Mouse (Mus musculus) Patski (cell line): ENCODE data around the gene Donson. TPM values are rescaled to one million over a fixed set of nuclear protein-coding genes. Genes with fewer than 3 reads are reported as not detected.
A peak's percentile ranks its signal among the peaks of the same experiment; 100 is the strongest.

Experiments
- ATAC-seq: fragments of 100-300 bp; one replicate; pipeline ENCODE4 v1.8.0; 2021
- CTCF ChIA-PET: fragments of 350-600 bp; sonication (Branson Sonifier 250); formaldehyde crosslinking; loops from one replicate; lab custom pipeline; 2022; ENCODE audit warnings: inconsistent platforms; lab: Charles Lee
- POLR2A ChIA-PET: fragments of 350-600 bp; sonication (Branson Sonifier 250); formaldehyde crosslinking; loops from one replicate; lab custom pipeline; 2022; ENCODE audit warnings: antibody characterized with exemption, inconsistent platforms; lab: Charles Lee
- DNase-seq: peaks from one replicate; pipeline ENCODE4 v3.0.0-alpha.2; 2011; ENCODE audit warnings: low read depth, low spot score
- H3K27me3 ChIP-seq: fragments of 371-371 bp; one replicate; pipeline ENCODE4 v1.5.1; 2021
- CTCF ChIP-seq: fragments of 100-300 bp; IDR thresholded peaks from one replicate; pipeline ENCODE4 v1.5.1; 2021
- in situ Hi-C: fragments of 300-500 bp; cut with MboI; formaldehyde crosslinking; loops from 3 replicates; pipeline ENCODE4 v1.11.1; 2018; ENCODE audit warnings: low pct_unique_long_range_greater_than_20kb, mixed read lengths
- polyA plus RNA-seq: library from polyadenylated mRNA; unstranded; gene quantifications from one replicate; pipeline ENCODE4 v1.2.3, GENCODE M21; 2021

Donson gene
- polyA plus RNA-seq, 1 experiment from 2014 or later = 11.7 TPM

- in situ Hi-C loops = no loop called here
- ATAC-seq (no peak), DNase-seq (no peak)
- no peaks in the 10 kb centered on the region for H3K27me3 ChIP-seq
- ChIA-PET CTCF (no interaction called here), POLR2A (no interaction called here)
- no peak for TF ChIP-seq CTCF
Observed at GRCm38 (mm10) chr16:91689791-91690190, 1.2 kb upstream of the Donson start.

GRCm38 (mm10) chr16:91688023-91688618 is 449 bp downstream of the Donson start:
- no peak for DNase-seq

GRCm38 (mm10) chr16:91686369-91686768 is 2.2 kb downstream of the Donson start:
- ChIA-PET CTCF (interaction anchor here (1.4 kb wide), 1 partner anchor 20 kb away, joined by 3 read pairs; no protein-coding TSS in a partner anchor), POLR2A (no interaction called here)
- in situ Hi-C loops = no loop called here
- ATAC-seq = no peak
- no peaks in the 10 kb centered on the region for H3K27me3 ChIP-seq
- TF ChIP-seq CTCF = no peak
- DNase-seq = no peak

More at GRCm38 (mm10) chr16:91688023-91688618, 449 bp downstream of the Donson start:
- H3K27me3 ChIP-seq = no peaks in the 10 kb centered on the region
- peak; percentile 41 for ATAC-seq
- TF ChIP-seq CTCF = no peak
- POLR2A ChIA-PET = no interaction called here
- CTCF ChIA-PET = no interaction called here
- in situ Hi-C loops = no loop called here

GRCm38 (mm10) chr16:91685526-91685925 is 3.0 kb downstream of the Donson start:
- CTCF ChIA-PET = interaction anchor here (0.7 to 1.8 kb wide), 3 partner anchors 10 to 1204 kb away, joined by 3 to 8 read pairs (median 5); no protein-coding TSS in a partner anchor
- no peak for ATAC-seq

GRCm38 (mm10) chr16:91680656-91681055 is 7.9 kb downstream of the Donson start:
- ChIA-PET POLR2A (no interaction called here), CTCF (interaction anchor here (1.0 to 2.1 kb wide), 2 partner anchors 12 to 18 kb away, joined by 3 to 6 read pairs; no protein-coding TSS in a partner anchor)
- no peaks in the 10 kb centered on the region for H3K27me3 ChIP-seq
- no peak for TF ChIP-seq CTCF
- in situ Hi-C loops = no loop called here
- DNase-seq (no peak), ATAC-seq (no peak)

More at GRCm38 (mm10) chr16:91685526-91685925, 3.0 kb downstream of the Donson start:
- H3K27me3 ChIP-seq = no peaks in the 10 kb centered on the region
- DNase-seq = no peak
- POLR2A ChIA-PET = no interaction called here
- in situ Hi-C loops = no loop called here
- no peak for TF ChIP-seq CTCF

GRCm38 (mm10) chr16:91678147-91678911 is 10.2 kb downstream of the Donson start:
- DNase-seq (no peak), ATAC-seq (no peak)
- in situ Hi-C loops = no loop called here
- POLR2A ChIA-PET = no interaction called here
- H3K27me3 ChIP-seq = no peaks in the 10 kb centered on the region
- no peak for TF ChIP-seq CTCF
- CTCF ChIA-PET = no interaction called here

GRCm38 (mm10) chr16:91674500-91674899 is 14.1 kb downstream of the Donson start:
- ChIA-PET CTCF (interaction anchor here (1.9 kb wide), 1 partner anchor 11 kb away, joined by 5 read pairs; no protein-coding TSS in a partner anchor), POLR2A (no interaction called here)
- no peak for TF ChIP-seq CTCF
- no peak for ATAC-seq
- DNase-seq = no peak
- in situ Hi-C loops = no loop called here
- H3K27me3 ChIP-seq = no peaks in the 10 kb centered on the region

- TF ChIP-seq CTCF = no peak
- ChIA-PET POLR2A (interaction anchor here (0.6 kb wide), 1 partner anchor 13 kb away, joined by 4 read pairs; no protein-coding TSS in a partner anchor), CTCF (interaction anchor here (4.0 kb wide), 1 partner anchor 13 kb away, joined by 9 read pairs; no protein-coding TSS in a partner anchor)
- in situ Hi-C loops = no loop called here
- no peaks in the 10 kb centered on the region for H3K27me3 ChIP-seq
- ATAC-seq (no peak), DNase-seq (no peak)
Observed at GRCm38 (mm10) chr16:91663795-91664194, 24.8 kb downstream of the Donson start.

GRCm38 (mm10) chr16:91662336-91662735 is 26.2 kb downstream of the Donson start:
- POLR2A ChIA-PET = interaction anchor here (0.7 to 1.8 kb wide), 3 partner anchors 11 to 252 kb away, joined by 3 to 7 read pairs (median 5); partner anchors contain the start of gene Son
- no peaks in the 10 kb centered on the region for H3K27me3 ChIP-seq

GRCm38 (mm10) chr16:91661397-91661796 is 27.2 kb downstream of the Donson start:
- no peak for TF ChIP-seq CTCF
- in situ Hi-C loops = no loop called here
- ChIA-PET CTCF (interaction anchor here (1.5 to 4.0 kb wide), 2 partner anchors 15 to 19 kb away, joined by 6 to 9 read pairs; no protein-coding TSS in a partner anchor), POLR2A (interaction anchor here (1.0 to 1.8 kb wide), 2 partner anchors 10 to 14 kb away, joined by 5 to 7 read pairs; partner anchors contain the start of gene Son)
- DNase-seq (no peak), ATAC-seq (no peak)
- no peaks in the 10 kb centered on the region for H3K27me3 ChIP-seq

More at GRCm38 (mm10) chr16:91662336-91662735, 26.2 kb downstream of the Donson start:
- ATAC-seq = no peak
- DNase-seq = no peak
- TF ChIP-seq CTCF = no peak
- CTCF ChIA-PET = interaction anchor here (1.5 to 4.0 kb wide), 2 partner anchors 14 to 18 kb away, joined by 6 to 9 read pairs; no protein-coding TSS in a partner anchor
- in situ Hi-C loops = no loop called here
